Mouse (Mus musculus) cerebellum, postnatal 10 days (tissue): ENCODE data around the gene Chrm3.
A peak's percentile ranks its signal among the peaks of the same experiment; 100 is the strongest.
"Not testable (repeated sequence)": the region's sequence is repeated elsewhere in the genome, so short reads cannot be mapped to it uniquely, and the experiment has no call there.

Experiments
- DNase-seq, 2 experiments: peaks; one replicate each; pipeline ENCODE4 v3.0.0; 2021; ENCODE audit warnings: mixed read lengths in 2 of 2

The Chrm3 gene

GRCm38 (mm10) chr13:10360777-10361176, at the start of gene Chrm3:
Chrm3 (minus strand) TSS chr13:10360847.
- peak; percentile 82 to 92 for DNase-seq

- DNase-seq: no peak
Measured at GRCm38 (mm10) chr13:10394364-10394763, 33.7 kb upstream of the Chrm3 start.

- DNase-seq: not testable (repeated sequence)
Measured at GRCm38 (mm10) chr13:10375487-10375886, 14.8 kb upstream of the Chrm3 start.

- peak; percentile 68 for DNase-seq
Measured at GRCm38 (mm10) chr13:10360199-10360694, 400 bp downstream of the Chrm3 start.

GRCm38 (mm10) chr13:10359516-10360198, 990 bp downstream of the Chrm3 start:
- DNase-seq: peak; percentile 38 to 45

- DNase-seq: no peak
Measured at GRCm38 (mm10) chr13:10355796-10356195, 4.9 kb downstream of the Chrm3 start.

- no peak for DNase-seq
Measured at GRCm38 (mm10) chr13:10354885-10355575, 5.6 kb downstream of the Chrm3 start.

- DNase-seq: peak; percentile 41 to 50
Measured at GRCm38 (mm10) chr13:10352141-10352540, 8.5 kb downstream of the Chrm3 start.

- DNase-seq: no peak
Measured at GRCm38 (mm10) chr13:10344362-10344761, 16.3 kb downstream of the Chrm3 start.

- DNase-seq: no peak
Measured at GRCm38 (mm10) chr13:10335558-10335957, 25.1 kb downstream of the Chrm3 start.

- no peak for DNase-seq
Measured at GRCm38 (mm10) chr13:10332762-10333161, 27.9 kb downstream of the Chrm3 start.

GRCm38 (mm10) chr13:10309811-10310210, 50.8 kb downstream of the Chrm3 start:
- DNase-seq: peak in 1 of 2 experiments; percentile 3

GRCm38 (mm10) chr13:10295160-10295559, 65.5 kb downstream of the Chrm3 start:
- DNase-seq: no peak

- no peak for DNase-seq
Measured at GRCm38 (mm10) chr13:10284331-10284730, 76.3 kb downstream of the Chrm3 start.

GRCm38 (mm10) chr13:10274907-10275306, 85.7 kb downstream of the Chrm3 start:
- DNase-seq: no peak

GRCm38 (mm10) chr13:10263784-10264183, 96.9 kb downstream of the Chrm3 start:
- no peak for DNase-seq

- DNase-seq: no peak
Measured at GRCm38 (mm10) chr13:10253049-10253448, 107.6 kb downstream of the Chrm3 start.

- no peak for DNase-seq
Measured at GRCm38 (mm10) chr13:10251499-10252179, 109.0 kb downstream of the Chrm3 start.

- no peak for DNase-seq
Measured at GRCm38 (mm10) chr13:10244243-10244998, 116.2 kb downstream of the Chrm3 start.

- no peak for DNase-seq
Measured at GRCm38 (mm10) chr13:10240238-10240637, 120.4 kb downstream of the Chrm3 start.

GRCm38 (mm10) chr13:10239825-10240224, 120.8 kb downstream of the Chrm3 start:
- DNase-seq: no peak

- no peak for DNase-seq
Measured at GRCm38 (mm10) chr13:10237616-10238015, 123.0 kb downstream of the Chrm3 start.

GRCm38 (mm10) chr13:10236279-10236678, 124.4 kb downstream of the Chrm3 start:
- DNase-seq: peak; percentile 48 to 53
